Mouse (Mus musculus): ENCODE results near the gene Myo1h.

- TF ChIP-seq CTCF (IDR thresholded peaks at IDR 0.05; ENCODE audit: low read depth) = peak; percentile 78
- no peak for TF ChIP-seq EP300 (IDR thresholded peaks at IDR 0.05; ENCODE audit: low read depth)
These were observed 94.4 kb downstream of the Myo1h start for GRCm38 (mm10) chr5:114383184-114383904.
